Mouse (Mus musculus): ENCODE data around the gene Smurf2.
"Not testable (repeated sequence)": the region's sequence is repeated elsewhere in the genome, so short reads cannot be mapped to it uniquely, and the experiment has no call there.

Gene Smurf2

GRCm38 (mm10) chr11:106814601-106815320 lies 105.8 kb downstream of the Smurf2 start:
- in situ Hi-C loops (cut with MboI; ENCODE audit: low sequenced_read_pairs) = no loop called here

DNA sequence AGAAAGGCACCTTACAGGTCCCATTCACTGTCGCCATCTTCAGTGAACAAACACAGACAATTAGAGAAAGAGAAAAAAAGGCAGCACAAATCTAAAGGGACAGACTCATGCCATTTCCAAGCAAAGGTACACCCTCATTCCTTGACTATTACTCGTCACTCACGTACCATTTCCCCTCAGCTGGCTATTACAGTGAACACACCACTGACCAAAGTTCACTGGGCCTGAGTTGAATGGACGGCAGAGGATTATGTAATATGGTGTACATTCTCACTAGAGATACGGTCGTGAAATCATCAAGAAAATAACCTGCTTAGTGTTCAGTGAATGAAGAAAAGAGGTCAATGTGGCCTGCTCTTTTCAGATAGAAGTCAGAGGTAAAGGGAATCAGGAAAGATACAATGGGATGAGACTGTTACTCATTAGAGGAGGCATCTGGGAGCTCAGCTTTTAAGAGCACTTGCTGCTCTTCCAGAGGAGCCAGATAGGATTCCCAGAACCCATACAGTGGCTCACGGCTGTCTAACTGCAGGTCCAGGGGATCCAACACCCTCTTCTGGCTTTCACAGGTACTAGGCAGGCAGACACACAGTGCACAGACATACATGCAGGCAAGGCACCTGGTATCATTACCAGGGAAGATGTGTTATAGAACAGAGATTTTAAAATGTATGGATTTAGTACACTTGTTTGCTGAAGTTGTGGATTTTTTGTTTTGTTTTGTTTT lies 107.9 kb downstream of the Smurf2 start:
- in situ Hi-C loops (cut with MboI; ENCODE audit: low sequenced_read_pairs) = no loop called here

DNA sequence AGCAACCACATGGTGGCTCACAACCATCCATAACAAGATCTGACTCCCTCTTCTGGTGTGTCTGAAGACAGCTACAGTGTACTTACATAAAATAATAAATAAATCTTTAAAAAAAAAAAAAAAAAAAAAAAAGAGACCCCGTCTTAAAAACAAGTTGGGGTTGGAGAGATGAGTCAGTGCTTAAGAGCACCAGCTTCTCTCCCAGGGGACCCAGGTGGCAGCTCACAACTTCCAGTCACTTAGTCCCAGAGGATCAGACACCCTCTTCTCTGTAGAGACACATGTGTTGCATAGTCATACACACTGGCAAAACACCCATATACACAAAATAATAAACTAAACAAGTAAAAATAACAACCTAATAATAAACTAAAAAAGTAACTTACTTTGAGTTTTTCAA lies 113.1 kb downstream of the Smurf2 start:
- in situ Hi-C loops (cut with MboI; ENCODE audit: low sequenced_read_pairs) = not testable (repeated sequence)

DNA sequence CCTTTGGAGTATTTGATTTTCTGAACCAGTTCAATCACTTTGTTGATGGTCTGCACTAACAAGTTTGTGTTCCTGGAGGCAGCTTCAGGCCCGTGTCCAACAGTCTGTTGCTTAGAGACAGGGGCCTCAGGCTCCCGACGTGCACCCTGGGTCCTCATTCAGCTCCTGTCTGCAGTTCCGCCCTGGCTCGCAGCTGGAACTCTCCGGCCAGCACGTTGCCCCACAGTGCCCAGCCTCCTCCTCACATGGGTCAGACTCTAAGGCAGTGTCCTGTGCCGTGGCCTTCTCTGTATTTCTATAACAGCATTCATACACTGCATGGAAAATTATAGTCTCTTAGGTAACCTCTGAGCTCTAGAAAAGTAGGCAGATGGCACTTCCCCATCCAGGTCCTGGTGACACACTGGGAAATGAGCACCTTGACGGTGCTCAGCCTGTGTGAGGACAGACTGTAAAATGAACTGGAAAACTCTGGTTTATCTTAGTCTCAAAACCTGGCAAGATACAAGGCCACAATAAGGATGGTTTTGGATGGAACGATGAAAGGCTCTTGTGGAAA lies 118.4 kb downstream of the Smurf2 start:
- in situ Hi-C loops (cut with MboI; ENCODE audit: low sequenced_read_pairs) = no loop called here

- in situ Hi-C loops (cut with MboI; ENCODE audit: low sequenced_read_pairs) = no loop called here
These were observed 124.8 kb downstream of the Smurf2 start for GRCm38 (mm10) chr11:106795679-106796078.

DNA sequence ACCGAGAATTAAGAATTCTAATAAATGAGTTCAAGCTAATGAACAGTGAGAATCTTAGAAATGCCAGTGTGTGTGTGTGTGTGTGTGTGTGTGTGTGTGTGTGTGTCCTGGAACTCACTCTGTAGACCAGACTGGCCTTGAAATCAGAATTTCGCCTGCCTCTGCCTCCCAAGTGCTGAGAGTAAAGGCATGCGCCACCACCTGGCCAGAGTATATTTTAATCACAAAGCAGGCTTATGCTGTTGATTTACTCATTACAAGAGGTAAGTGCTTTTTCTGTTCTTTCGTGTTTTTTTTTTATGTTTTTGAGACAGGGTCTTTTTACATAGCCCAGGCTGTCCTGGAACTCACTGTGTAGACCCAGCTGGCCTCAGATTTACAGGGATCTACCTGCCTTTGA lies 126.7 kb downstream of the Smurf2 start:
- in situ Hi-C loops (cut with MboI; ENCODE audit: low sequenced_read_pairs) = no loop called here

DNA sequence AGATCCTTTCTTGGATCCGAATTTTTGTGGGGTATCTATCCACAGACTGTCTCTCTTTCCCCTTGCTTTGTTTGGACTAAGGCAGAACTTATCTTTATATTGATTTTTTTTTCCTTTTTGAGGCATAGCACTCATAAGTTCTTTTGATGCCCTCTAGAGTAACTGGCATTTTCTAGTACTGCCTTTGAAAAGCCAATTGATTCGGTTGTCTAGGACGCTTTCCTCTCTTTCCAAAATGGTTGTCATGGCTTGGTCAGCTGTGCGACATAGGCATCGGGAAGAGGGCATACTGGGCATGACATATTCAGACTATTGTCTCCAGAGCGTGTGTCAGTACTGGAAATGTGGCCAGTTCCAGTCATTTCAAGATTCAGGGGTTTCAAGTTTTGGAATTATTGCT lies 130.9 kb downstream of the Smurf2 start:
- in situ Hi-C loops (cut with MboI; ENCODE audit: low sequenced_read_pairs) = no loop called here

- in situ Hi-C loops (cut with MboI; ENCODE audit: low sequenced_read_pairs) = no loop called here
These were observed 131.6 kb downstream of the Smurf2 start, which contains the start of the genes Ddx5 and Cep95 for GRCm38 (mm10) chr11:106788775-106789459. Gene Ddx5 (minus strand): TSS chr11:106789185. Gene Cep95 (plus strand): TSS chr11:106789252.

- in situ Hi-C loops (cut with MboI; ENCODE audit: low sequenced_read_pairs) = no loop called here
These were observed 132.3 kb downstream of the Smurf2 start for GRCm38 (mm10) chr11:106788026-106788774.

DNA sequence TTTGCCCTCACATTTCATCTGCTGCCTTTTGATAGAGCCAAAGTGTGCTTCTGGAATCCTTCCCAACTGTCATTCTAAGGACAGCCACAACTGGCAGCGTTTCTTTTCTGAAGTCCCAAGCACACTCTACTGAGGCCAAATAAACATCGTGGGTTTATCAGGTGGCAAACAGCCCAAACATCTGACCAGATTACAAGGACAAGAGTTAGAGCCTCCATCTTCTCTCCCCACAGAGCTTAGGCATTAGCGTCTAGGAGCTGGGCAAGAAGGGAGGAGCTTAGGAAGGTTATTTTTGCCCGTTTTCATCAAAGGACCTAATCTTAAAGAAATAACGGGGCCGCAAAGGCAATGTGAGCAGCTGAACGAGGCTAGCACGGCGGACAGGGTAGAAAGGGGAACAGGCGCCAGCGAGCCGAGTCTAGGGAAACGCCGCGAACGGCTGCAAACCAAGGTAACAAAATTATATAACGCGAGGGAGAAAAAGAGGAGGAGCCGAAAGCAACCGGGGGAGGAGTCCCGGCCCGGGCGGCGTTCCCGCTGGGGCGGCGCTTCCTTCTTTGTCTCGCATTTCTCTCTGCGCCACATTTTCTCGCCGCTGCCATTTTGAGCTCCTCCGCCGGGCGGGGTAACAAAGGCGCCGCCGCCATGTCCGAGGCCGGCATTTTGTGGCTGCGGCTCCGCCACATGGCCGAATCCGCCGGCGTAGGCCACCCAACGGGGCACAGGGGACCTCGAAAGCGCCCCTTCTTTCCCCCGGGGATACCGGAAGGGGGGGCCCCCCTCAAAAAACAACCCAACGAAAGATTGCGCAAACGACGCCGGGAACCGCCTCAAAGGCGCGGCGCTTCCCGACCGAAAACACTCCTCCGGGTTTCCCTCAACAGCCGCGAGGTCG lies 133.1 kb downstream of the Smurf2 start:
- in situ Hi-C loops (cut with MboI; ENCODE audit: low sequenced_read_pairs) = no loop called here

GRCm38 (mm10) chr11:106785043-106785442 lies 135.5 kb downstream of the Smurf2 start:
- in situ Hi-C loops (cut with MboI; ENCODE audit: low sequenced_read_pairs) = no loop called here

GRCm38 (mm10) chr11:106784476-106784875 lies 136.0 kb downstream of the Smurf2 start:
- in situ Hi-C loops (cut with MboI; ENCODE audit: low sequenced_read_pairs) = no loop called here

DNA sequence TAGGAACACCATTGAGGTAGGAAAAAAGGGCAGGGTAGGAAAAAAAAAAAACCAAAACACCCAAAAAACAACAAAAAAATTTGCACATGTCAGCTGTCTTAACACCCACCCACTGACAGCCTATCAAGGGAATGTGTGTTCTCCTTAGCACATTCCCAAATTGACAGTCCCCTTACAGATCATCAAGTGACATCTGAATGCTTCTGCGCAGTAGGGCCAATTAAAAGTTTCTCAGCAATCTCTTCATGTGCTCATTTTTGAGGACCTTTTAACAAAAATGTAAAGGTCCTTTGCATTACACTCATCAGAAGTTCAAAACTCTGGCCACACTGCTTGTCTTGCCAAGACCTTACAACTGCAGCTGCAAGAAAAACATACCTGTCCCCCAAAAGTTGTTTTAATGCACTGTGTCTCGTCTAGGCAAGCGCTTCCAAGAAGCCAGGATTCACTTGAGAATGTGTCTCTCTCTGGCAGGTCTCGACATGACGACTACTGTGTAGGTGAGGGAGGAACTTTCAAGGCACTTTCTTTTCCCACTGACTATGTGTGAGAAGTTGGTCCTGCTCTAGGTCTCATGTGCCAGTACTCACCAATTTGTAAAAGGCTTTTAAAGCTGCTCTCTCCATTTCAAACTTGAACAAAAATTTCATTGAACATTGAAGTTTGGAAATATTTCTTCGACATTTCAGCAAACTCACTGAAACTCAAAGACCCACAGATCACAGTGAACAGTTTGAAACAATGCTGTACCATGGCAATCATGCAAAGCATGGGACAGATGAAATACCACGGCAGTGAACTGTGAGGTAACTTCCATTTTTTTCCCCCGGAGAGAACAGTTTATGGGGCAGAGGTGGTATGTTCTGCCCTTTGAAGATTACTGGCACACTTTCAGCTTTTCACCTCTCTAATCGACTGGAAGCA lies 137.4 kb downstream of the Smurf2 start:
- in situ Hi-C loops (cut with MboI; ENCODE audit: low sequenced_read_pairs) = no loop called here

DNA sequence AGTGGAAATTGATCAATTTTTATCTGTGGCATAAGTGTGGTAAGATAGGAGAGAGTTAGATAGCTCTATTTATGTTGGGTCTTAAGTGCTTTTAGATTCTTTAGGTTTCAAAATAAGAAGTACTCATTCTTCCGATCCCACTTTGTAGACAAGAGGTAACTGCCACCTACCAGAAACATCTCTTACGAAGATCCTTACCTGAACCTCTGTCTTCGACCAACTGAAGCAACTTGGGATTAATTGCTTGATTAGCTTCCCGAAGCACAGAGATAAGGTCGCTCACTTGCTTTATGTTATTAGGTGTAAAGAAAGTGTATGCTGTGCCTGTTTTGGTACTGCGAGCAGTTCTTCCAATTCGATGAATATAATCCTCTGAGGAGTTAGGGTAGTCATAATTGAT lies 138.2 kb downstream of the Smurf2 start:
- in situ Hi-C loops (cut with MboI; ENCODE audit: low sequenced_read_pairs) = not testable (repeated sequence)

DNA sequence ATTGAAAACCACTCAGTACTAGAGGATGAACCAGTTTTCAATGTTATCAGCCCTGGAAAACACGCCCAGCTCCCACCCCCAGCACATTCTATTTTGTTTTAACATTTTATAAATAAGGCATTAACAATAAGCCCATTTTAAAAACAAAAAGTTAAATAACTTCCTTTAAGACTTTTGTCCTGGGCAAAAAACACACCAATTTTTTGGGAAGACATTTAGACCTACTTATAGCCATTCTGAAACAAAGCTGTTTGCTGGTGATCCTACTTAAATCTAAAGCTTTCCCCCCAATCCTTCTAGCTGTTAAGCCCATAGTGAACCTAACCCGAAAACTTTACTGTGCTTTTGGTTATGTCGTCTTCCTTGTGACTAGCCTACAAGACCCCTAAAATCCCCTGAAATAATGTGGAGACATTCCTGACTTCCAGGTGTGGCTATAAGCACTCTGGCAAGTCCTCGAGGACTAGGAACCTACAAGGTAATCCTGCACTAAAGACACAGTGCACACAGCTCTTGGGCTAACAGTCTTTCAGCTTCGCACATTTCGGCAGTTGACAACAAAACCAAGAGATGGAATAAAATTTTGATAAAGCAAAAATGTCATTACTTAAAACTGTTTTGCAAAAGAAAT lies 139.8 kb downstream of the Smurf2 start:
- in situ Hi-C loops (cut with MboI; ENCODE audit: low sequenced_read_pairs) = no loop called here

DNA sequence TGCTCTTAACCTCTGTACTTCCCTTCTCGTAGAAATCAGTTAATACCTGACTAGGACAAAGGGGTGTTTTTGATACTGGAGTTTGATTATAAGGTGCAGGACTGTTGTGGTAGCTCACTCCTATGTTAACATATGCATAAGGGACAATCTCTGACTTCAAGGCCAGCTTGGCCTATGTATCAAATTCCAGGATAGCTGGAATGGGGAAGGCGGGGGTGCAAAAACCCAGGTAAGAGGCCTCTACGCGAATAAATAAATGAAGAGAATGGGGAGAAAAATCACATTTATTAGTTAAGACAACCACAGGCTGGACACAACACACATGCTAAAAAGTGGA lies 140.5 kb downstream of the Smurf2 start:
- in situ Hi-C loops (cut with MboI; ENCODE audit: low sequenced_read_pairs) = no loop called here

GRCm38 (mm10) chr11:106779388-106780088 lies 141.0 kb downstream of the Smurf2 start, which contains the start of gene Polg2:
Gene Polg2 (minus strand): TSS chr11:106779537.
- in situ Hi-C loops (cut with MboI; ENCODE audit: low sequenced_read_pairs) = no loop called here

Data from CH12F3 (cell line).